Mouse (Mus musculus) lung, adult 2 months (tissue): ENCODE results near the gene Etv3.

ENCODE experiments used
- CTCF ChIP-seq: fragments of 200-500 bp; IDR thresholded peaks from 2 replicates; pipeline ENCODE4 v1.5.1; 2011; ENCODE audit warnings: mild to moderate bottlenecking, low read length, control low read depth; ENCODE audit not compliant: insufficient read depth
- POLR2A ChIP-seq: fragments of 200-500 bp; IDR thresholded peaks from 2 replicates; pipeline ENCODE4 v1.6.1; 2011; ENCODE audit warnings: low read depth, mild to moderate bottlenecking, control low read depth, low read length, borderline replicate concordance; ENCODE audit errors: extremely low read depth

- TF ChIP-seq CTCF (peak; percentile 95), POLR2A (no peak)
Measured at GRCm38 (mm10) chr3:87508205-87508901, 16.9 kb upstream of the Etv3 start.
